Comparison of ENCODE assay signal across 27 mouse cellular contexts in genomic region chr19:16812072-16812608, GRCm38 (mm10). TPM values are rescaled to one million over a fixed set of nuclear protein-coding genes. Genes with fewer than 3 reads are reported as not detected.
A peak's percentile ranks its signal among the peaks of the same experiment; 100 is the strongest.
DNase-seq lines count a peak whose midpoint lies in the region; ATAC-seq and TF ChIP-seq lines count a peak whose summit lies in the region.
"Had no signal": no experiment of that assay in that cellular context is flagged by ENCODE, and none has a peak within 500 bp of the region (broad histone marks: within the 10 kb centered on the region; RNA-seq: fewer than 3 reads in every experiment).

No protein-coding gene starts in this region.

- DNase-seq in liver, embryonic 11.5 days (ENCODE audit: low spot score): no peak
- DNase-seq in liver: no peak
- DNase-seq in c-Kit-positive CD71-positive TER-119-negative erythroid progenitor cells, embryonic 14.5 days (ENCODE audit: low read depth): peak; percentile 15
- peak in 1 of 3 experiments; percentile 24 for DNase-seq in liver, embryonic 14.5 days (ENCODE audit: low read depth in 3 of 3, low spot score in 3 of 3)
- no peak for DNase-seq in kidney, postnatal 36 days
- no peak for DNase-seq in lung, postnatal 0 days (ENCODE audit: low spot score)
- no peak for DNase-seq in cerebellum, adult 11 months
- DNase-seq: adrenal gland, postnatal 14 days; cerebellum, adult 18-20 months; cerebellum, postnatal 14 days; gastrocnemius, adult 2 months; gastrocnemius, postnatal 36 days; heart, adult 2 months; heart, postnatal 4 days; kidney, adult 9 months; kidney, postnatal 10 days; layer of hippocampus, adult 9-11 months; lung, embryonic 14.5 days; right cerebral cortex, postnatal 4 days had no signal

- no peak overlapping the region for H3K4me2 ChIP-seq in liver, embryonic 11.5 days
- H3K4me2 ChIP-seq in liver, embryonic 14.5 days (ENCODE audit: low read depth): no peak overlapping the region
- no peak overlapping the region for H3K4me2 ChIP-seq in lung, postnatal 0 days (replicated peaks; ENCODE audit: low read depth, low read length)
- H3K4me2 ChIP-seq: heart, embryonic 12.5 days; hindbrain, embryonic 13.5 days; lung, embryonic 14.5 days; midbrain, embryonic 12.5 days; neural tube, embryonic 13.5 days had no signal

- H3K4me3 ChIP-seq in liver, embryonic 11.5 days (ENCODE audit: low read depth, low read length): no peak overlapping the region
- H3K4me3 ChIP-seq in liver, embryonic 14.5 days (ENCODE audit: insufficient read depth in 1 of 2, low read depth in 2 of 2, low read length in 2 of 2): no peak overlapping the region
- no peak overlapping the region for H3K4me3 ChIP-seq in lung, postnatal 0 days (ENCODE audit: low read depth, low read length)
- H3K4me3 ChIP-seq: gastrocnemius, adult 2 months; heart, adult 2 months; heart, embryonic 12.5 days; hindbrain, embryonic 13.5 days; midbrain, embryonic 12.5 days; myocyte; neural tube, embryonic 13.5 days had no signal

- H3K9me3 ChIP-seq in liver, embryonic 11.5 days (ENCODE audit: control insufficient read depth, low read length): no peaks in the 10 kb centered on the region
- no peaks in the 10 kb centered on the region for H3K9me3 ChIP-seq in liver, embryonic 14.5 days (ENCODE audit: control insufficient read depth, low read length)
- H3K9me3 ChIP-seq in lung, postnatal 0 days (ENCODE audit: low read length): no peaks in the 10 kb centered on the region
- H3K9me3 ChIP-seq: heart, embryonic 12.5 days; hindbrain, embryonic 13.5 days; midbrain, embryonic 12.5 days; neural tube, embryonic 13.5 days had no signal

- H3K27me3 ChIP-seq in liver, embryonic 11.5 days (replicated peaks; ENCODE audit: control insufficient read depth, insufficient read depth, low read length): no peaks in the 10 kb centered on the region
- no peaks in the 10 kb centered on the region for H3K27me3 ChIP-seq in liver, embryonic 14.5 days (ENCODE audit: control insufficient read depth, insufficient read depth, low read length)
- H3K27me3 ChIP-seq in lung, postnatal 0 days (replicated peaks; ENCODE audit: insufficient read depth, low read length): no peaks in the 10 kb centered on the region
- H3K27me3 ChIP-seq: heart, embryonic 12.5 days; hindbrain, embryonic 13.5 days; midbrain, embryonic 12.5 days; neural tube, embryonic 13.5 days had no signal

- no peaks in the 10 kb centered on the region for H3K4me1 ChIP-seq in liver, embryonic 11.5 days (replicated peaks; ENCODE audit: control insufficient read depth, insufficient read depth, low read length)
- peaks cover 0 to 2% of the 10 kb centered on the region in 2 experiments; a peak in 1 of 4 replicates for H3K4me1 ChIP-seq in liver, embryonic 14.5 days (replicated peaks; ENCODE audit: control insufficient read depth in 2 of 2, insufficient read depth in 2 of 2, low read length in 1 of 2)
- H3K4me1 ChIP-seq in lung, postnatal 0 days (ENCODE audit: insufficient read depth, low read depth, low read length): no peaks in the 10 kb centered on the region; the same call in 1 of the 2 replicates
- H3K4me1 ChIP-seq: heart, embryonic 12.5 days; hindbrain, embryonic 13.5 days; midbrain, embryonic 12.5 days; neural tube, embryonic 13.5 days had no signal

- TF ChIP-seq CTCF in liver, embryonic 14.5 days (IDR thresholded peaks at IDR 0.05; ENCODE audit: low read depth): no peak
- TF ChIP-seq CTCF in lung, postnatal 0 days (IDR thresholded peaks at IDR 0.05): no peak

- H3K36me3 ChIP-seq in liver, embryonic 11.5 days (ENCODE audit: control insufficient read depth, insufficient read depth, low read length): no peaks in the 10 kb centered on the region
- no peaks in the 10 kb centered on the region for H3K36me3 ChIP-seq in liver, embryonic 14.5 days (replicated peaks; ENCODE audit: control insufficient read depth, insufficient read depth, low read depth)
- H3K36me3 ChIP-seq in lung, postnatal 0 days (ENCODE audit: insufficient read depth, low read length): no peaks in the 10 kb centered on the region
- H3K36me3 ChIP-seq: heart, embryonic 12.5 days; hindbrain, embryonic 13.5 days; midbrain, embryonic 12.5 days; neural tube, embryonic 13.5 days had no signal

- peak; percentile 36 for TF ChIP-seq EP300 in liver, embryonic 14.5 days (IDR thresholded peaks at IDR 0.05; ENCODE audit: low read depth)
- TF ChIP-seq EP300 in lung, postnatal 0 days (IDR thresholded peaks at IDR 0.05): no peak

- 0 out of 2 replicates have a peak, but pooled peaks have one; percentile 39 for ATAC-seq in liver, embryonic 11.5 days (replicated peaks; ENCODE audit: low FRiP score)
- ATAC-seq in liver, embryonic 14.5 days (ENCODE audit: insufficient read depth): peak; percentile 43; the same call in 1 of the 2 replicates
- no peak for ATAC-seq in lung, postnatal 0 days
- ATAC-seq: CD4-positive, CD25-positive, alpha-beta regulatory T cell, adult 4 months; forebrain, embryonic 16.5 days; intestine, postnatal 0 days had no signal

- no peak overlapping the region for H3K9ac ChIP-seq in liver, embryonic 11.5 days (ENCODE audit: low read depth, low read length)
- no peak overlapping the region for H3K9ac ChIP-seq in liver, embryonic 14.5 days (replicated peaks)
- H3K9ac ChIP-seq in lung, postnatal 0 days (replicated peaks; ENCODE audit: low read depth): no peak overlapping the region
- H3K9ac ChIP-seq: heart, embryonic 12.5 days; hindbrain, embryonic 13.5 days; lung, embryonic 14.5 days; midbrain, embryonic 12.5 days; neural tube, embryonic 13.5 days had no signal

- WGBS in liver, embryonic 11.5 days: 78% methylated on average over 8 of the region's 8 CpGs
- WGBS in liver, embryonic 14.5 days (ENCODE audit: insufficient replicate concordance): 60% methylated on average over 8 of the region's 8 CpGs
- WGBS in lung, postnatal 0 days: 85% methylated on average over 8 of the region's 8 CpGs

- H3K27ac ChIP-seq in liver, embryonic 11.5 days (ENCODE audit: low read depth, low read length): no peak overlapping the region
- H3K27ac ChIP-seq in liver, embryonic 14.5 days: no peak overlapping the region
- no peak overlapping the region for H3K27ac ChIP-seq in lung, postnatal 0 days (ENCODE audit: low read length)
- H3K27ac ChIP-seq: gastrocnemius, adult 2 months; heart, adult 2 months; hindbrain, embryonic 13.5 days; midbrain, embryonic 12.5 days; neural tube, embryonic 13.5 days had no signal

RNA-seq across cellular contexts. Expression of gene Vps13a, which starts 31.4 kb away (rescaled TPM):
- polyA plus RNA-seq in liver, embryonic 11.5 days (2014; fragmentation: Nextera tagmentation; extraction: Ambion mirVana): 14.1 and 19.4 TPM in 2 replicates
- 4.3 and 6.9 TPM in 2 replicates for polyA plus RNA-seq in liver, embryonic 14.5 days (2012; rRNA removed)
- 8.0 and 8.1 TPM in 2 replicates for polyA plus RNA-seq in liver, embryonic 14.5 days (2014; fragmentation: Nextera tagmentation; extraction: Ambion mirVana)
- 8.2 and 10.6 TPM in 2 replicates for polyA plus RNA-seq in lung, postnatal 0 days (2015; fragmentation: Nextera tagmentation; extraction: Ambion mirVana)
